Mouse (Mus musculus) lung, embryonic 16.5 days (tissue): ENCODE results near the gene Fer1l4. TPM values are rescaled to one million over a fixed set of nuclear protein-coding genes. Genes with fewer than 3 reads are reported as not detected.
A peak's percentile ranks its signal among the peaks of the same experiment; 100 is the strongest.

ENCODE experiments used
- ATAC-seq: fragments of 200-750 bp; cut with Nextera tagmentation; 2 replicates; pipeline ENCODE4 v1.8.0; 2017; ENCODE audit warnings: low read depth, mild to moderate bottlenecking, moderate library complexity
- H3K27ac ChIP-seq: fragments of 300-500 bp; sonication (generic); 2 replicates; pipeline ENCODE4 v1.5.1; 2014; ENCODE audit warnings: mild to moderate bottlenecking, control low read depth, low read length
- H3K27me3 ChIP-seq: fragments of 300-500 bp; sonication (generic); 2 replicates; pipeline ENCODE4 v1.6.1; 2014; ENCODE audit warnings: low read depth, low read length, mixed read lengths; ENCODE audit not compliant: control insufficient read depth, insufficient read depth
- H3K36me3 ChIP-seq: fragments of 300-500 bp; sonication (generic); 2 replicates; pipeline ENCODE4 v1.6.1; 2014; ENCODE audit warnings: low read length; ENCODE audit not compliant: control insufficient read depth, insufficient read depth
- H3K4me1 ChIP-seq: fragments of 300-500 bp; sonication (generic); replicated peaks from 2 replicates; pipeline ENCODE4 v1.6.1; 2014; ENCODE audit warnings: low read length, mixed read lengths; ENCODE audit not compliant: control insufficient read depth, insufficient read depth
- H3K4me2 ChIP-seq: fragments of 300-500 bp; sonication (generic); 2 replicates; pipeline ENCODE4 v1.6.1; 2014; ENCODE audit warnings: low read depth, low read length, control low read depth
- H3K4me3 ChIP-seq: fragments of 300-500 bp; sonication (generic); 2 replicates; pipeline ENCODE4 v1.5.1; 2014; ENCODE audit warnings: mild to moderate bottlenecking, low read length, control low read depth
- H3K9ac ChIP-seq: fragments of 300-500 bp; sonication (generic); 2 replicates; pipeline ENCODE4 v1.6.1; 2014; ENCODE audit warnings: low read length, control low read depth
- H3K9me3 ChIP-seq: fragments of 300-500 bp; sonication (generic); 2 replicates; pipeline ENCODE4 v1.6.1; 2016; ENCODE audit warnings: low read length; ENCODE audit not compliant: control insufficient read depth
- WGBS: fragments of 180-500 bp; shearing (Covaris S2); extraction: QIAGEN DNeasy Blood & Tissue Kit; methylation state at CpG from one replicate; pipeline ENCODE4 v1.1.7; 2014; 5-methylcytosine and 5-hydroxymethylcytosine counted together
- polyA plus RNA-seq: library from polyadenylated mRNA; unstranded; fragments of >200 nt; fragmentation: Nextera tagmentation; extraction: Ambion mirVana; gene quantifications from 2 replicates; pipeline ENCODE4 v1.2.1, GENCODE M21; 2015

The Fer1l4 gene
- polyA plus RNA-seq, 1 experiment from 2014 or later: not detected

DNA sequence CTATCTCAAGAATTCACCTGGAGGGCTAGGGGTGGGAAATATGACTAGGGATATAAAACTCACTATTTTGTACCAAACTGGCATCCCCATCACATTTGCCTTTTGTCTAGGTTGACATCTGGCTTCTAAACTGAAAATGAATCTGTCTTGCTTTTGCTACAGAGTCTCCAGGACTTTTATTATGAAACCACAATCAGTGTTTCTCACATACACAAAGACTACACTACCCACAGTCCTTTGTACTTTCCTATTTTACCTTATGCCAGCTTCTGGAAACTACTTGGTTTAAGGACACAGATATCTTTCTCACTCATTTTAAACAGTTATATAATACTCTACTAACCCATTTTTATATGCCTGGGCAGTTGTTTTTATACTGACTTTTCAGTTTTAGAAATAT, 27.3 kb downstream of the Fer1l4 start:
- no peaks in the 10 kb centered on the region for H3K9me3 ChIP-seq
- no peak overlapping the region for H3K9ac ChIP-seq
- H3K4me2 ChIP-seq: no peak overlapping the region
- H3K27ac ChIP-seq: no peak overlapping the region
- H3K36me3 ChIP-seq: no peaks in the 10 kb centered on the region
- H3K4me3 ChIP-seq: no peak overlapping the region
- no peaks in the 10 kb centered on the region for H3K4me1 ChIP-seq
- ATAC-seq: no peak
- no peaks in the 10 kb centered on the region for H3K27me3 ChIP-seq

DNA sequence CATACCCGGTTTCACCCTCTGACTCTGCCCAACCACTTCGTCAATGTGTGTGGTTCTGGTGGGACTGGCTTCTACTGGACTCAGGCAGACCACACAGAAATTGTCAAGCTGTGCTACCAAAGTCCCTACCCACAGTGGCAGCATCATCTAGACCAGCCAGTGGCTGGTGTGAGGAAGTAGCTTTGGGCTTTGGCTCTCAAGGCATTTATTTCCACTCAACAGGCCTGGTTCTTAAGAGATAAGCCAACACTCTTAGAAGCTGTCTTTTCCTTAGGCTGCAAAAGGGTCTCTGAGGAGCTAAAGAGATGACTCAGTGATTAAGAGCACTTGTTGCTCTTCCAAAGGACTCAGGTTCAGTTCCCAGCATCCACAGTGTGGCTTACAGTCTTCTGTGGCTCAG, 31.0 kb downstream of the Fer1l4 start:
- Histone ChIP-seq H3K36me3 (peaks cover 9% of the 10 kb centered on the region), H3K4me2 (no peak overlapping the region), H3K4me1 (no peaks in the 10 kb centered on the region), H3K27ac (no peak overlapping the region), H3K27me3 (no peaks in the 10 kb centered on the region), H3K9ac (no peak overlapping the region), H3K4me3 (no peak overlapping the region), H3K9me3 (no peaks in the 10 kb centered on the region)
- no peak for ATAC-seq
- WGBS: 69% methylated on average over 2 of the region's 2 CpGs

DNA sequence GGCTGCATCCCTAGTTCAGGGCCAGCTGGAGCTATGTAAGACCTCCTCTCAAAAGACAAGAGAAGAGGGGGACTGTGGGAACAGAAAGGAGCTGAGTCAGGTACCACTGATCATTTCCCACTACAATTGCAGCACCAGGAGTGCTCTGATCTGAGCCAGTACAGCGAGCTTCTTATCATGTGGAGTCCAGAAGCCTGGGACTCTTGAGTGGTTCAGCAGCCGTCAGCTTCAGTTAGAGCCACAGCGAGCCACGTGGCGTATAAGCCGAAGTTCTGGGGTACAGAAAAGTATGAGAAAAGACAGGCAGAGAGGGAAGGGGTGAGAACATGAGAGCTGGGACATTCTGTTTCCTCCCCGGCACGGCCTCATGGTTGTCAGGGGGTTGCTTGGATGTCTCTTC, 31.5 kb downstream of the Fer1l4 start:
- ATAC-seq: no peak
- H3K9ac ChIP-seq: no peak overlapping the region
- no peak overlapping the region for H3K4me3 ChIP-seq
- H3K27ac ChIP-seq: no peak overlapping the region
- 82% methylated on average over 8 of the region's 8 CpGs for WGBS
- no peaks in the 10 kb centered on the region for H3K27me3 ChIP-seq
- H3K36me3 ChIP-seq: peaks cover 13% of the 10 kb centered on the region
- H3K9me3 ChIP-seq: no peaks in the 10 kb centered on the region
- H3K4me1 ChIP-seq: no peaks in the 10 kb centered on the region
- no peak overlapping the region for H3K4me2 ChIP-seq

DNA sequence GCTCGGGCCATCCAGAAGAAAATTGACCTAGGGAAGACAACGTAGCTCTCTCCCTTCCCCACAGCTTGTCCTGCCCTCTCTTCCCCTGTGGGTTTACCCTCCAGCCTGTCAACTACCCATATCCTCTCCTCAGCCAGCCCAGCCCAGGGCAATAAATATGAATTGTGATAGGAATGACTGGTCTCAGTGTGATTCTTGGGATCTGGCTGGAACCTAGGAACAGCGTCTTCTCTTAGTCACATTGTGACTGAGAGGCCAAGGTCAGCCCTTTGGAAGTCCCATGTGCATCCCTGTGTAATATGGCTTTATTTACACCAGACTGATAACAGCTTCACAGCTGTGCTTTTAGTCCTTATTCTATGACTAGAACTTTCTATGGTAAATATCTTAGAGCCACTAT, 34.6 kb downstream of the Fer1l4 start:
- H3K27me3 ChIP-seq: no peaks in the 10 kb centered on the region
- H3K36me3 ChIP-seq: peaks cover 37% of the 10 kb centered on the region
- H3K9ac ChIP-seq: no peak overlapping the region
- 81% methylated on average over 3 of the region's 3 CpGs for WGBS
- no peak overlapping the region for H3K4me2 ChIP-seq
- no peaks in the 10 kb centered on the region for H3K4me1 ChIP-seq
- ATAC-seq: no peak
- no peak overlapping the region for H3K27ac ChIP-seq
- H3K9me3 ChIP-seq: no peaks in the 10 kb centered on the region
- no peak overlapping the region for H3K4me3 ChIP-seq

DNA sequence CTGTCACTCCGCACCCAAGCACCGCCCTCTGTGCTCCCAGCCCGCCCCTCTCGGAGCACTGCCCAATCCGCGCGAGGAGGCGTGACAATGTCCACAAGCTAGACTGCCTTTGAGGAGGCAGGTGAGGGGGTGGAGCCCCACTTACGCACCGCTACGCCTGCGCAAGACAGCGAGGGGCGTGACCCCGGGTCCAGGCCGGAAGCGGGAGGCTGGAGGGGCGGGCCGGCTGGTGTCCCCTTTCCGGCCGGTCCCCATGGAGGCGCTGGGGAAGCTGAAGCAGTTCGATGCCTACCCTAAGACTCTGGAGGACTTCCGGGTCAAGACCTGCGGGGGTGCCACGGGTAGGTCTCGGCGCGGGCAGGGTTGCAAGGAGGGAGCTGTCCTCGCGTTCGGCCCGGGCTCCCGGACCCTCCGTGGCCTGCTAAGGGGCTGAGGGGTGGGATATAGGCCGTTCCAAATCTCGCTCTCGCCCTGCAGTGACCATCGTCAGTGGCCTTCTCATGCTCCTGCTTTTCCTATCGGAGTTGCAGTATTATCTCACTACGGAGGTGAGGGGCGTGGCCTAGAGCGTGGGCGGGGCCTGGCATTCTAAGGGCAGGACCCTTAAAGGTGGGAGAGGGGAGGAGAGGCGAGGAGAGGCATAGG, 44.7 kb downstream of the Fer1l4 start, which contains the start of the genes 6430550D23Rik and Ergic3:
6430550D23Rik (minus strand) TSS at position 90 of the 645 bp plus-strand sequence.
Ergic3 (plus strand) TSS at position 158 of the 645 bp plus-strand sequence.
- Histone ChIP-seq H3K9ac (peak within 1 kb of the TSS; percentile 78), H3K9me3 (no peaks in the 10 kb centered on the region), H3K36me3 (peaks cover 17% of the 10 kb centered on the region), H3K4me2 (peak within 1 kb of the TSS; percentile 84), H3K27ac (peak within 1 kb of the TSS; percentile 68), H3K27me3 (no peaks in the 10 kb centered on the region), H3K4me1 (peaks cover 9% of the 10 kb centered on the region), H3K4me3 (peak within 1 kb of the TSS; percentile 69)
- under 1% methylated on average over 44 of the region's 45 CpGs for WGBS
- ATAC-seq: peak; percentile 100

DNA sequence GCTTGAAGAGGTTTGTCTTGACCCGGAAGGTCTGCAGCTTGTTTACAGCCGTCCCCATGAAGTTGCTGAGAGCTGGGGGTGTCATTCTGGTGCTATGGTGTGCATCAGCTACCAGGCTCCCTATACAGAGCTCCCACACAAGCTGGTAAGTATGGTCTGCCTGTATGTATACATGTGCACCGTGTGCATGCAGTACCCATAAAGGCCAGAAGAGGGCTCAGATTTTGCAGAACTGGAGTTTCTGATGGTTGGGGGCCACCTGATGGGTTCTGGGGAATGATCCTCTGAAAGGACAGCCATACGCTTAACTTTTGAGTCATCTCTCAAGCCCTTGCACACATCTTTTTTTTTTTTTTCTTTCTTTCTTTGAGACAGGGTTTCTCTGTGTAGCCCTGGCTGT, 47.4 kb downstream of the Fer1l4 start:
- no peak for ATAC-seq
- no peaks in the 10 kb centered on the region for H3K9me3 ChIP-seq
- H3K4me3 ChIP-seq: no peak overlapping the region
- H3K9ac ChIP-seq: no peak overlapping the region
- peaks cover 9% of the 10 kb centered on the region for H3K4me1 ChIP-seq
- 82% methylated on average over 4 of the region's 4 CpGs for WGBS
- peaks cover 5% of the 10 kb centered on the region; the same call in 1 of the 2 replicates for H3K36me3 ChIP-seq
- no peaks in the 10 kb centered on the region for H3K27me3 ChIP-seq
- H3K27ac ChIP-seq: no peak overlapping the region
- no peak overlapping the region for H3K4me2 ChIP-seq

DNA sequence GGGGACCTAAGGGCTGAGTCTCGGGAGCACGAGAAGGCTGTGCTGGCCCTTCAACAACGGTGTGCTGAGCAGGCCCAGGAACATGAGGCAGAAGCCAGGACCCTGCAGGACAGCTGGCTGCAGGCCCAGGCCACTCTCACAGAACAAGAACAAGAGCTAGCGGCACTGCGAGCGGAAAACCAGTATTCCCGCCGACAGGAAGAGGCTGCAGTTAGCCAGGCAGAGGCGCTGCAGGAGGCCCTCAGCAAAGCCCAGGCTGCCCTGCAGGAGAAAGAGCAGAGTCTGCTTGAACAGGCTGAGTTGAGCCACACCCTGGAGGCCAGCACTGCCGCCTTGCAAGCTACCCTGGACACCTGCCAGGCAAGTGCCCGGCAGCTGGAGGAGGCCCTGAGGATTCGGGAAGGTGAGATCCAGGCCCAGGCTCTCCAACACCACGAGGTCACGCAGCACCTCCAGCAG, 60.9 kb downstream of the Fer1l4 start:
- no peak overlapping the region for H3K9ac ChIP-seq
- H3K27ac ChIP-seq: 0 out of 2 replicates have a peak overlapping the region, but pooled peaks have one; percentile 16
- H3K36me3 ChIP-seq: peaks cover 51% of the 10 kb centered on the region
- WGBS: 64% methylated on average over 14 of the region's 14 CpGs
- no peaks in the 10 kb centered on the region for H3K4me1 ChIP-seq
- no peak overlapping the region for H3K4me3 ChIP-seq
- ATAC-seq: peak; percentile 75
- H3K9me3 ChIP-seq: no peaks in the 10 kb centered on the region
- no peaks in the 10 kb centered on the region for H3K27me3 ChIP-seq
- no peak overlapping the region for H3K4me2 ChIP-seq

DNA sequence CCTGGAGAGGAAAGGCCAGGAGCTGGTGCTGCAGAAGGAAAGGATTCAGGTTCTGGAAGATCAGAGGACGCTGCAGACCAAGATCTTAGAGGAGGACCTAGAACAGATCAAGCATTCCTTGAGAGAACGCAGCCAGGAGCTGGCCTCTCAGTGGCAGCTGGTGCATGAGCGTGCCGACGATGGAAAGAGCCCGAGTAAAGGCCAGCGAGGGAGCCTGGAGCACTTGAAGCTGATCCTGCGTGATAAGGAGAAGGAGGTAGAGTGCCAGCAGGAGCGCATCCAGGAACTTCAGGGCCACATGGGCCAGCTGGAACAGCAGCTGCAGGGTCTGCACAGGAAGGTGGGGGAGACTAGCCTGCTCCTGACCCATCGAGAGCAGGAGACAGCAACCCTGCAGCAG, 61.6 kb downstream of the Fer1l4 start:
- WGBS: 78% methylated on average over 10 of the region's 10 CpGs
- no peak overlapping the region for H3K9ac ChIP-seq
- no peak for ATAC-seq

DNA sequence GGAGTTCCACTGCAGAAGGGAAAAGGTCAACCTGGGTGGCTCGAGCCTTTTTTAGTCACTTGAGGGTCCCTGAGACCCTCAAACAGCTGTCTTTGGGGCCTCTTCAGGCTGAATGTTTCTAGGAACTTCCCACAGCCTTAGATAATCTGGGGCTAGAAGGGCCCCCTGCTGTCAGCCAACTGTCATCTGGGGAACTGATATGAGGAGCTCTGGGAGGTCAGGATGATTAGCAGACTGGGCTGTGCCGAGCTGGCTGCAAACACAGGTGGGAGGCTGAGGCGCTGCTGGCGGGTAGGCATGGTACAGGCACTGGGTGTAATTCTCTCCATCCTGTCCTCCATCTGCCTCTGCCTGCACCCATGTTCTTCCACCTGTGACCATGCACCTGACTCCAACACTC, 63.7 kb downstream of the Fer1l4 start:
- Histone ChIP-seq H3K9me3 (no peaks in the 10 kb centered on the region), H3K4me3 (no peak overlapping the region), H3K27ac (no peak overlapping the region), H3K4me1 (no peaks in the 10 kb centered on the region), H3K36me3 (peaks cover 41% of the 10 kb centered on the region), H3K4me2 (no peak overlapping the region), H3K9ac (no peak overlapping the region), H3K27me3 (no peaks in the 10 kb centered on the region)
- 60% methylated on average over 4 of the region's 4 CpGs for WGBS
- ATAC-seq: no peak

More for the DNA sequence above, 61.6 kb downstream of the Fer1l4 start:
- Histone ChIP-seq H3K9me3 (no peaks in the 10 kb centered on the region), H3K27me3 (no peaks in the 10 kb centered on the region), H3K36me3 (peaks cover 51% of the 10 kb centered on the region), H3K27ac (no peak overlapping the region), H3K4me2 (no peak overlapping the region), H3K4me3 (no peak overlapping the region), H3K4me1 (no peaks in the 10 kb centered on the region)
